Comparison of ENCODE assay signal across 8 mouse cellular contexts in genomic region chr1:152767749-152768488, GRCm38 (mm10). TPM values are rescaled to one million over a fixed set of nuclear protein-coding genes. Genes with fewer than 3 reads are reported as not detected.
DNase-seq lines count a peak whose midpoint lies in the region; ATAC-seq lines count a peak whose summit lies in the region.

No protein-coding gene starts in this region.

- H3K4me1 ChIP-seq in hindbrain, embryonic 11.5 days (replicated peaks; ENCODE audit: control insufficient read depth, insufficient read depth, low read length), result no peaks in the 10 kb centered on the region
- H3K4me1 ChIP-seq in lung, embryonic 16.5 days (replicated peaks; ENCODE audit: control insufficient read depth, insufficient read depth, low read length), result peaks cover 17% of the 10 kb centered on the region

- no peak overlapping the region for H3K27ac ChIP-seq in hindbrain, embryonic 11.5 days (ENCODE audit: low read depth, low read length)
- H3K27ac ChIP-seq in lung, embryonic 16.5 days (ENCODE audit: low read length), result no peak overlapping the region

- no peaks in the 10 kb centered on the region; the same call in none of the 2 replicates for H3K27me3 ChIP-seq in hindbrain, embryonic 11.5 days (ENCODE audit: control insufficient read depth, insufficient read depth, low read length)
- H3K27me3 ChIP-seq in lung, embryonic 16.5 days (ENCODE audit: control insufficient read depth, insufficient read depth, low read depth, low read length), result no peaks in the 10 kb centered on the region; the same call in none of the 2 replicates

- peak overlapping the region; percentile 99 for H3K4me3 ChIP-seq in hindbrain, embryonic 11.5 days (ENCODE audit: low read depth, low read length)
- 0 out of 2 replicates have a peak overlapping the region, but pooled peaks have one; percentile 19 for H3K4me3 ChIP-seq in lung, embryonic 16.5 days (ENCODE audit: low read length)

- no peaks in the 10 kb centered on the region for H3K36me3 ChIP-seq in hindbrain, embryonic 11.5 days (ENCODE audit: control insufficient read depth, insufficient read depth, low read length)
- H3K36me3 ChIP-seq in lung, embryonic 16.5 days (ENCODE audit: control insufficient read depth, insufficient read depth, low read length), result peaks cover 16% of the 10 kb centered on the region

- H3K9ac ChIP-seq in hindbrain, embryonic 11.5 days (ENCODE audit: low read depth, low read length), result no peak overlapping the region
- no peak overlapping the region for H3K9ac ChIP-seq in lung, embryonic 16.5 days (ENCODE audit: low read length)

- no peaks in the 10 kb centered on the region for H3K9me3 ChIP-seq in hindbrain, embryonic 11.5 days (ENCODE audit: control insufficient read depth, low read length)
- H3K9me3 ChIP-seq in lung, embryonic 16.5 days (ENCODE audit: control insufficient read depth, low read length), result no peaks in the 10 kb centered on the region

- peak; percentile 95 for DNase-seq in NIH3T3 (ENCODE audit: low read depth)
- DNase-seq in cerebellum, postnatal 14 days, result peak; percentile 93 to 95
- DNase-seq in frontal cortex, postnatal 10 days (ENCODE audit: low spot score in 2 of 2), result peak; percentile 72 to 77
- peak; percentile 91 for DNase-seq in hindbrain, embryonic 11.5 days (ENCODE audit: low spot score)
- peak; percentile 94 for DNase-seq in layer of hippocampus, adult 9-11 months
- peak; percentile 48 for DNase-seq in ovary, postnatal 10 days (ENCODE audit: low spot score)
- peak; percentile 81 for DNase-seq in thymus, postnatal 14 days

- WGBS in hindbrain, embryonic 11.5 days, result 9% methylated on average over 5 of the region's 5 CpGs
- 5% methylated on average over 5 of the region's 5 CpGs for WGBS in lung, embryonic 16.5 days

- no peak for ATAC-seq in hindbrain, embryonic 11.5 days (ENCODE audit: low FRiP score)
- ATAC-seq in lung, embryonic 16.5 days (ENCODE audit: low read depth), result no peak

- H3K4me2 ChIP-seq in hindbrain, embryonic 11.5 days (replicated peaks; ENCODE audit: low read depth, low read length), result peak overlapping the region; percentile 75; the same call in 1 of the 2 replicates
- H3K4me2 ChIP-seq in lung, embryonic 16.5 days (ENCODE audit: low read depth, low read length), result peak overlapping the region; percentile 74

RNA-seq across cellular contexts. Expression of gene Arpc5, which starts 1.6 kb away (rescaled TPM):
- 339 and 340 TPM in 2 replicates for polyA plus RNA-seq in hindbrain, embryonic 11.5 days (2014; fragmentation: Nextera tagmentation; extraction: Ambion mirVana)
- polyA plus RNA-seq in lung, embryonic 16.5 days (2015; fragmentation: Nextera tagmentation; extraction: Ambion mirVana), result 274 and 285 TPM in 2 replicates

RNA-seq across cellular contexts. Expression of gene Rgl1, which starts 1.8 kb away (rescaled TPM):
- 26.6 and 27.5 TPM in 2 replicates for polyA plus RNA-seq in hindbrain, embryonic 11.5 days (2014; fragmentation: Nextera tagmentation; extraction: Ambion mirVana)
- 49.1 and 53.4 TPM in 2 replicates for polyA plus RNA-seq in lung, embryonic 16.5 days (2015; fragmentation: Nextera tagmentation; extraction: Ambion mirVana)

RNA-seq across cellular contexts. Expression of gene Apobec4, which starts 17.6 kb away (rescaled TPM):
- not detected in 2 replicates for polyA plus RNA-seq in hindbrain, embryonic 11.5 days (2014; fragmentation: Nextera tagmentation; extraction: Ambion mirVana)
- polyA plus RNA-seq in lung, embryonic 16.5 days (2015; fragmentation: Nextera tagmentation; extraction: Ambion mirVana), result 0.25 and 0.39 TPM in 2 replicates

RNA-seq across cellular contexts. Expression of gene Ncf2, which starts 32.1 kb away (rescaled TPM):
- polyA plus RNA-seq in hindbrain, embryonic 11.5 days (2014; fragmentation: Nextera tagmentation; extraction: Ambion mirVana), result 3.4 and 5.0 TPM in 2 replicates
- 5.5 and 5.9 TPM in 2 replicates for polyA plus RNA-seq in lung, embryonic 16.5 days (2015; fragmentation: Nextera tagmentation; extraction: Ambion mirVana)
